9 mouse cellular contexts compared by ENCODE assay signal in the genomic region with DNA sequence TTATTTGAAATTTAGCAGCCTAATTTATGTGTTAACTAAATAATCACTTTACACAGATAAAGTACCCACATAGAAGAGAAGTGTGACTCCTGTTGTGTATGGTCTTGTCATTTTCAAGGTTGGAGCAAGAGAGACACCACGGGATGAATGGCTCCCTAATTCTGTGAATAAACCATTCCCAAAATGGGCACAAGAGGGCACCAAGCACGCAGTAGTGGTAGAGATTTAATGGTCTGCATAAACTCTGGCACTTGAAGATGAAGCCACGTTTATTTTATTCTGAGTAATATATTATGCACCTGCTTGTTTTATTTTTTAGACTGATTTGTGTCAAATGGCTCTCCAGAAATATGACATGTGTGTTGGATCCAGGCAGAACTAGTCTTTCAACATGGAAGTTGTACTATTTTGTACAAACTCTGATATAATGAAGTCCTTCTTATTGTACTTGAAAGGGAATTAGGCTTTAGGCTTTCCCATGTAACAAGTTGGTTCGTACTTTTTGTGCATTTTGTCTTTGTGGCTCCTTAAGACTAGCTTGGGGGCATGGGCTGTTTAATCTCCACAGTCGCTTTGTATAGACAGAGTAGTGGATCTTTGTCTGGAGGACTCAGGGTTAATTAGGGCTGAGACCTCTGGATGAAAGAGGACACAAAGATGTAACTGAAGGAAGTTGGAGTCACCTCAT.
DNase-seq lines count a peak whose midpoint lies in the region; ATAC-seq lines count a peak whose summit lies in the region.
"Had no signal": no experiment of that assay in that cellular context is flagged by ENCODE, and none has a peak within 500 bp of the region (broad histone marks: within the 10 kb centered on the region; RNA-seq: fewer than 3 reads in every experiment).

No protein-coding gene starts in this region.

- 31% methylated on average over 5 of the region's 5 CpGs for WGBS in liver, embryonic 12.5 days (ENCODE audit: insufficient replicate concordance)
- WGBS in hindbrain, embryonic 16.5 days = 24% methylated on average over 5 of the region's 5 CpGs
- WGBS in limb, embryonic 10.5 days = 26% methylated on average over 5 of the region's 5 CpGs
- WGBS in neural tube, embryonic 14.5 days = 22% methylated on average over 5 of the region's 5 CpGs

- no peaks in the 10 kb centered on the region for H3K36me3 ChIP-seq in liver, embryonic 12.5 days
- H3K36me3 ChIP-seq in hindbrain, embryonic 16.5 days (ENCODE audit: control insufficient read depth, insufficient read depth, low read length) = no peaks in the 10 kb centered on the region
- no peaks in the 10 kb centered on the region for H3K36me3 ChIP-seq in limb, embryonic 10.5 days
- H3K36me3 ChIP-seq in neural tube, embryonic 14.5 days (ENCODE audit: control insufficient read depth, insufficient read depth, low read length) = no peaks in the 10 kb centered on the region

- DNase-seq in liver (peak; percentile 20), adipocyte (ENCODE audit: low spot score) (peak; percentile 72)
- peak; percentile 47 for DNase-seq in embryo, embryonic 11.5 days (ENCODE audit: low read depth, low spot score)
- DNase-seq in limb, embryonic 10.5 days (ENCODE audit: low spot score) = peak; percentile 59
- no peak for DNase-seq in spleen, postnatal 4 days (ENCODE audit: low spot score in 2 of 2)

- H3K27me3 ChIP-seq in liver, embryonic 12.5 days (replicated peaks) = peaks cover 9% of the 10 kb centered on the region; the same call in 1 of the 2 replicates
- H3K27me3 ChIP-seq in hindbrain, embryonic 16.5 days (replicated peaks; ENCODE audit: control insufficient read depth, insufficient read depth, low read length) = peaks cover 2% of the 10 kb centered on the region
- H3K27me3 ChIP-seq in limb, embryonic 10.5 days (ENCODE audit: low read depth, poor library complexity, severe bottlenecking) = peaks cover 51% of the 10 kb centered on the region
- H3K27me3 ChIP-seq in neural tube, embryonic 14.5 days (ENCODE audit: control insufficient read depth, insufficient read depth, low read length) = 0 out of 2 replicates have a peak, but pooled peaks cover 3% of the 10 kb centered on the region

- no peak overlapping the region for H3K4me2 ChIP-seq in liver, embryonic 12.5 days
- no peak overlapping the region for H3K4me2 ChIP-seq in hindbrain, embryonic 16.5 days (ENCODE audit: low read length)
- no peak overlapping the region for H3K4me2 ChIP-seq in neural tube, embryonic 14.5 days (ENCODE audit: low read depth, low read length)

- no peak overlapping the region for H3K27ac ChIP-seq in liver, embryonic 12.5 days
- H3K27ac ChIP-seq in hindbrain, embryonic 16.5 days (ENCODE audit: low read depth, low read length) = no peak overlapping the region
- H3K27ac ChIP-seq in limb, embryonic 10.5 days = no peak overlapping the region
- H3K27ac ChIP-seq in neural tube, embryonic 14.5 days (ENCODE audit: low read depth, low read length) = no peak overlapping the region

- H3K9me3 ChIP-seq in liver, embryonic 12.5 days (replicated peaks) = no peaks in the 10 kb centered on the region
- H3K9me3 ChIP-seq in hindbrain, embryonic 16.5 days (ENCODE audit: control insufficient read depth, low read length) = no peaks in the 10 kb centered on the region
- H3K9me3 ChIP-seq in limb, embryonic 10.5 days (replicated peaks) = no peaks in the 10 kb centered on the region
- no peaks in the 10 kb centered on the region for H3K9me3 ChIP-seq in neural tube, embryonic 14.5 days (ENCODE audit: control insufficient read depth, low read length)

- no peaks in the 10 kb centered on the region for H3K4me1 ChIP-seq in liver, embryonic 12.5 days
- no peaks in the 10 kb centered on the region for H3K4me1 ChIP-seq in hindbrain, embryonic 16.5 days (ENCODE audit: control insufficient read depth, insufficient read depth, low read depth, low read length)
- peaks cover 11% of the 10 kb centered on the region for H3K4me1 ChIP-seq in limb, embryonic 10.5 days
- no peaks in the 10 kb centered on the region for H3K4me1 ChIP-seq in neural tube, embryonic 14.5 days (ENCODE audit: control insufficient read depth, insufficient read depth, low read length)

- H3K4me3 ChIP-seq in liver, embryonic 12.5 days = no peak overlapping the region
- H3K4me3 ChIP-seq in hindbrain, embryonic 16.5 days (ENCODE audit: low read length) = no peak overlapping the region
- H3K4me3 ChIP-seq in limb, embryonic 10.5 days = no peak overlapping the region
- H3K4me3 ChIP-seq in neural tube, embryonic 14.5 days (ENCODE audit: low read depth, low read length) = no peak overlapping the region
- H3K4me3 ChIP-seq: myocyte had no signal

- no peak overlapping the region for H3K9ac ChIP-seq in liver, embryonic 12.5 days
- H3K9ac ChIP-seq in hindbrain, embryonic 16.5 days (ENCODE audit: low read depth, low read length) = no peak overlapping the region
- H3K9ac ChIP-seq in neural tube, embryonic 14.5 days (replicated peaks; ENCODE audit: low read depth, low read length) = no peak overlapping the region

- no peak for ATAC-seq in liver, embryonic 12.5 days
- ATAC-seq in hindbrain, embryonic 16.5 days = peak; percentile 48; the same call in 1 of the 2 replicates
- peak; percentile 72 for ATAC-seq in neural tube, embryonic 14.5 days (ENCODE audit: low read depth)

Comparison
In these comparisons a context has a peak if more than half of its experiments do, and no peak if none do; other contexts are left out.
1. DNase-seq: peak in liver (single experiment), adipocyte (single experiment), embryo, embryonic 11.5 days (single experiment) and limb, embryonic 10.5 days (single experiment); none in spleen, postnatal 4 days (0 of 2).